Mouse (Mus musculus): ENCODE measurements at regions not wholly inside any gene's neighbourhood (a gene's known extent, or its start where the extent isn't known, plus 50 kb on each side); places are given as distances from the start of the nearest gene placed in this dataset.

GRCm38 (mm10) chr12:69447322-69447827, 75.1 kb upstream of the Gm9887 start:
- TF ChIP-seq CTCF (IDR thresholded peaks at IDR 0.05; ENCODE audit: low read depth), result no peak
- no peak for TF ChIP-seq EP300 (optimal IDR thresholded peaks at IDR 0.05)
